Mouse (Mus musculus) stomach, embryonic 15.5 days (tissue): Measurements from ENCODE around the gene Fip1l1. TPM values are rescaled to one million over a fixed set of nuclear protein-coding genes. Genes with fewer than 3 reads are reported as not detected.

Experiments used
- ATAC-seq: fragments of 200-750 bp; cut with Nextera tagmentation; 2 replicates; pipeline ENCODE4 v1.8.0; 2017; ENCODE audit warnings: low read depth, moderate number of reproducible peaks, moderate TSS enrichment; ENCODE audit not compliant: insufficient read depth, low FRiP score
- H3K27ac ChIP-seq: fragments of 300-500 bp; sonication (generic); 2 replicates; pipeline ENCODE4 v1.5.1; 2015; ENCODE audit warnings: mild to moderate bottlenecking, inconsistent platforms
- H3K27me3 ChIP-seq: fragments of 300-500 bp; sonication (generic); replicated peaks from 2 replicates; pipeline ENCODE4 v1.6.1; 2015; ENCODE audit warnings: inconsistent platforms
- H3K36me3 ChIP-seq: fragments of 300-500 bp; sonication (generic); 2 replicates; pipeline ENCODE4 v1.6.1; 2015; ENCODE audit warnings: inconsistent platforms
- H3K4me1 ChIP-seq: fragments of 300-500 bp; sonication (generic); 2 replicates; pipeline ENCODE4 v1.6.1; 2015; ENCODE audit warnings: inconsistent platforms
- H3K4me2 ChIP-seq: fragments of 300-500 bp; sonication (generic); 2 replicates; pipeline ENCODE4 v1.6.1; 2015; ENCODE audit warnings: mild to moderate bottlenecking, inconsistent platforms
- H3K4me3 ChIP-seq: fragments of 300-500 bp; sonication (generic); replicated peaks from 2 replicates; pipeline ENCODE4 v1.5.1; 2015; ENCODE audit warnings: inconsistent platforms
- H3K9ac ChIP-seq: fragments of 300-500 bp; sonication (generic); 2 replicates; pipeline ENCODE4 v1.6.1; 2015; ENCODE audit warnings: inconsistent platforms
- H3K9me3 ChIP-seq: fragments of 300-500 bp; sonication (generic); 2 replicates; pipeline ENCODE4 v1.6.1; 2016; ENCODE audit warnings: inconsistent platforms
- WGBS: fragments of 180-500 bp; shearing (Covaris S2); methylation state at CpG from one replicate; pipeline ENCODE4 v1.1.7; 2015; 5-methylcytosine and 5-hydroxymethylcytosine counted together
- polyA plus RNA-seq: library from polyadenylated mRNA; unstranded; fragments of >200 nt; fragmentation: Nextera tagmentation; extraction: Ambion mirVana; gene quantifications from 2 replicates; pipeline ENCODE4 v1.2.1, GENCODE M21; 2015

Fip1l1 gene
- polyA plus RNA-seq, 1 experiment from 2014 or later, result 76.9 TPM

GRCm38 (mm10) chr5:74641000-74641399 is 105.8 kb downstream of the Fip1l1 start:
- no peak for ATAC-seq
- no peak overlapping the region for H3K4me3 ChIP-seq

GRCm38 (mm10) chr5:74642291-74642690 is 107.0 kb downstream of the Fip1l1 start:
- ATAC-seq, result no peak
- H3K27me3 ChIP-seq, result no peaks in the 10 kb centered on the region
- no peaks in the 10 kb centered on the region for H3K4me1 ChIP-seq
- no peak overlapping the region for H3K27ac ChIP-seq
- no peak overlapping the region for H3K4me3 ChIP-seq
- 47% methylated on average over 2 of the region's 2 CpGs for whole genome bisulfite sequencing
- no peaks in the 10 kb centered on the region for H3K9me3 ChIP-seq
- no peaks in the 10 kb centered on the region for H3K36me3 ChIP-seq
- H3K4me2 ChIP-seq, result no peak overlapping the region
- H3K9ac ChIP-seq, result no peak overlapping the region

More at GRCm38 (mm10) chr5:74641000-74641399, 105.8 kb downstream of the Fip1l1 start:
- Histone ChIP-seq H3K36me3 (no peaks in the 10 kb centered on the region), H3K27me3 (no peaks in the 10 kb centered on the region), H3K9me3 (no peaks in the 10 kb centered on the region), H3K4me1 (no peaks in the 10 kb centered on the region), H3K4me2 (no peak overlapping the region), H3K9ac (no peak overlapping the region), H3K27ac (no peak overlapping the region)
- 49% methylated on average over 6 of the region's 6 CpGs for WGBS

GRCm38 (mm10) chr5:74647584-74647984 is 112.3 kb downstream of the Fip1l1 start:
- H3K4me2 ChIP-seq, result no peak overlapping the region
- H3K4me3 ChIP-seq, result no peak overlapping the region
- no peaks in the 10 kb centered on the region for H3K36me3 ChIP-seq
- H3K9me3 ChIP-seq, result no peaks in the 10 kb centered on the region
- H3K27me3 ChIP-seq, result no peaks in the 10 kb centered on the region
- 33% methylated on average over 5 of the region's 6 CpGs for WGBS
- ATAC-seq, result no peak
- no peak overlapping the region for H3K9ac ChIP-seq
- H3K27ac ChIP-seq, result no peak overlapping the region
- H3K4me1 ChIP-seq, result no peaks in the 10 kb centered on the region

GRCm38 (mm10) chr5:74648216-74648615 is 113.0 kb downstream of the Fip1l1 start:
- no peaks in the 10 kb centered on the region for H3K9me3 ChIP-seq
- no peak overlapping the region for H3K27ac ChIP-seq
- no peak overlapping the region for H3K9ac ChIP-seq
- no peak overlapping the region for H3K4me2 ChIP-seq
- H3K27me3 ChIP-seq, result no peaks in the 10 kb centered on the region
- no peak overlapping the region for H3K4me3 ChIP-seq
- WGBS, result 80% methylated on average over 9 of the region's 9 CpGs
- no peak for ATAC-seq
- no peaks in the 10 kb centered on the region for H3K36me3 ChIP-seq
- no peaks in the 10 kb centered on the region for H3K4me1 ChIP-seq

Other genes starting within 250 kb of the Fip1l1 start
- gene Scfd2, start 3.7 kb upstream of the Fip1l1 start, polyA plus RNA-seq, result 19.5 and 19.7 TPM in 2 replicates
- 4.6 and 5.6 TPM in 2 replicates for gene Lnx1, start 167.5 kb downstream of the Fip1l1 start, polyA plus RNA-seq